Mouse (Mus musculus) liver, embryonic 14.5 days (tissue): Measurements from ENCODE around the gene 1700003F12Rik. TPM values are rescaled to one million over a fixed set of nuclear protein-coding genes. Genes with fewer than 3 reads are reported as not detected.

Source experiments
- ATAC-seq: fragments of 200-750 bp; cut with Nextera tagmentation; 2 replicates; pipeline ENCODE4 v1.8.0; 2017; ENCODE audit warnings: moderate number of reproducible peaks, mild to moderate bottlenecking, moderate library complexity; ENCODE audit not compliant: insufficient read depth
- DNase-seq, 3 experiments: peaks; one replicate each; pipeline ENCODE4 v3.0.0-alpha.2; 2012 to 2013; ENCODE audit warnings: low read depth in 3 of 3, low spot score in 3 of 3
- H3K27ac ChIP-seq: fragments of 300-500 bp; sonication (generic); 2 replicates; pipeline ENCODE4 v1.5.1; 2014; ENCODE audit warnings: moderate library complexity, mild to moderate bottlenecking, control low read depth, inconsistent platforms
- H3K27me3 ChIP-seq: fragments of 300-500 bp; sonication (generic); 2 replicates; pipeline ENCODE4 v1.6.1; 2014; ENCODE audit warnings: mild to moderate bottlenecking, low read length, moderate library complexity; ENCODE audit not compliant: control insufficient read depth, insufficient read depth
- H3K36me3 ChIP-seq: fragments of 300-500 bp; sonication (generic); replicated peaks from 2 replicates; pipeline ENCODE4 v1.6.1; 2014; ENCODE audit warnings: low read depth; ENCODE audit not compliant: control insufficient read depth, insufficient read depth
- H3K4me1 ChIP-seq, 2 experiments: fragments of 200-500 bp in 1 of 2; fragments of 300-500 bp in 1 of 2; sonication (generic) in 1 of 2; replicated peaks; 2 replicates each; pipeline ENCODE4 v1.6.1; 2012 to 2014; ENCODE audit warnings: antibody characterized with exemption in 1 of 2, inconsistent platforms in 1 of 2, low read length in 1 of 2; ENCODE audit not compliant: control insufficient read depth in 2 of 2, insufficient read depth in 2 of 2
- H3K4me2 ChIP-seq: fragments of 300-500 bp; sonication (generic); 2 replicates; pipeline ENCODE4 v1.6.1; 2014; ENCODE audit warnings: low read depth, mild to moderate bottlenecking, control low read depth, moderate library complexity
- H3K4me3 ChIP-seq, 2 experiments: fragments of 200-500 bp in 1 of 2; fragments of 300-500 bp in 1 of 2; sonication (generic) in 1 of 2; 2 replicates each; pipeline ENCODE4 v1.5.1; 2012 to 2014; ENCODE audit warnings: low read depth in 2 of 2, low read length in 2 of 2, mild to moderate bottlenecking in 2 of 2, control low read depth in 1 of 2, inconsistent platforms in 1 of 2, moderate library complexity in 1 of 2; ENCODE audit not compliant: insufficient read depth in 1 of 2
- H3K9ac ChIP-seq: fragments of 300-500 bp; sonication (generic); replicated peaks from 2 replicates; pipeline ENCODE4 v1.6.1; 2014; ENCODE audit warnings: mild to moderate bottlenecking, control low read depth, moderate library complexity
- H3K9me3 ChIP-seq: fragments of 300-500 bp; sonication (generic); 2 replicates; pipeline ENCODE4 v1.6.1; 2016; ENCODE audit warnings: low read length, mixed read lengths; ENCODE audit not compliant: control insufficient read depth
- CTCF ChIP-seq: IDR thresholded peaks from 2 replicates; pipeline ENCODE4 v1.5.1; 2016; ENCODE audit warnings: antibody characterized with exemption, low read depth, control low read depth
- EP300 ChIP-seq: IDR thresholded peaks from 2 replicates; pipeline ENCODE4 v1.6.1; 2016; ENCODE audit warnings: antibody characterized with exemption, low read depth
- WGBS: fragments of 180-500 bp; shearing (Covaris S2); extraction: QIAGEN DNeasy Blood & Tissue Kit; methylation state at CpG from one replicate; pipeline ENCODE4 v1.1.7; 2014; ENCODE audit not compliant: insufficient replicate concordance; 5-methylcytosine and 5-hydroxymethylcytosine counted together
- polyA plus RNA-seq, 2 experiments: library from polyadenylated mRNA; depleted of rRNA in 1 of 2; stranded (reverse) in 1 of 2; unstranded in 1 of 2; fragments of >200 nt; fragmentation: Nextera tagmentation in 1 of 2; extraction: Ambion mirVana in 1 of 2; gene quantifications; 2 replicates each; pipeline versions ENCODE4 v1.2.1 to v1.2.3; 2012 to 2014

The 1700003F12Rik gene
- 1.3 TPM in 2 replicates for polyA plus RNA-seq (2012; rRNA removed)
- 0.90 and 1.1 TPM in 2 replicates for polyA plus RNA-seq (2014; fragmentation: Nextera tagmentation; extraction: Ambion mirVana)

- peaks cover 23% of the 10 kb centered on the region for H3K27me3 ChIP-seq
- no peaks in the 10 kb centered on the region for H3K36me3 ChIP-seq
- no peak within 1 kb of the TSS for H3K4me3 ChIP-seq
- no peak within 1 kb of the TSS for H3K9ac ChIP-seq
- H3K4me1 ChIP-seq, result peaks cover 0 to 3% of the 10 kb centered on the region in 2 experiments; a peak in 1 of 4 replicates
- ATAC-seq, result no peak
- WGBS, result 78% methylated on average over 10 of the region's 10 CpGs
- no peaks in the 10 kb centered on the region for H3K9me3 ChIP-seq
- H3K27ac ChIP-seq, result no peak within 1 kb of the TSS
- H3K4me2 ChIP-seq, result no peak within 1 kb of the TSS
- no peak for TF ChIP-seq EP300
- TF ChIP-seq CTCF, result no peak
- no peak for DNase-seq
Measured at GRCm38 (mm10) chr2:154546711-154547110, at the start of gene 1700003F12Rik. TSS of gene 1700003F12Rik (plus strand) at chr2:154547085.

- no peaks in the 10 kb centered on the region for H3K36me3 ChIP-seq
- no peaks in the 10 kb centered on the region for H3K9me3 ChIP-seq
- H3K9ac ChIP-seq, result no peak overlapping the region
- H3K4me2 ChIP-seq, result no peak overlapping the region
- no peak overlapping the region for H3K27ac ChIP-seq
- TF ChIP-seq EP300 (no peak), CTCF (no peak)
- WGBS, result 52% methylated on average over 5 of the region's 5 CpGs
- H3K27me3 ChIP-seq, result no peaks in the 10 kb centered on the region
- H3K4me1 ChIP-seq, result peaks cover 6 to 10% of the 10 kb centered on the region in 2 experiments
- no peak for ATAC-seq
- no peak overlapping the region for H3K4me3 ChIP-seq
- no peak for DNase-seq
Measured at GRCm38 (mm10) chr2:154498571-154498970, 48.3 kb upstream of the 1700003F12Rik start.

- TF ChIP-seq CTCF, result no peak
- ATAC-seq (no peak), DNase-seq (peak in 1 of 3 experiments; percentile 17)
- Histone ChIP-seq H3K27ac (no peak overlapping the region), H3K9ac (no peak overlapping the region), H3K4me2 (no peak overlapping the region), H3K4me1 (peaks cover 6 to 10% of the 10 kb centered on the region in 2 experiments), H3K9me3 (no peaks in the 10 kb centered on the region), H3K27me3 (no peaks in the 10 kb centered on the region), H3K4me3 (no peak overlapping the region), H3K36me3 (no peaks in the 10 kb centered on the region)
- 41% methylated on average over 2 of the region's 2 CpGs for WGBS
Measured at GRCm38 (mm10) chr2:154499717-154500247, 47.1 kb upstream of the 1700003F12Rik start.

GRCm38 (mm10) chr2:154500758-154501157 is 46.1 kb upstream of the 1700003F12Rik start:
- H3K4me2 ChIP-seq, result no peak overlapping the region
- TF ChIP-seq EP300 (no peak), CTCF (no peak)
- H3K9ac ChIP-seq, result no peak overlapping the region
- ATAC-seq (no peak), DNase-seq (no peak)
- H3K36me3 ChIP-seq, result no peaks in the 10 kb centered on the region
- no peaks in the 10 kb centered on the region for H3K27me3 ChIP-seq
- H3K4me1 ChIP-seq, result peaks cover 6 to 10% of the 10 kb centered on the region in 2 experiments
- H3K27ac ChIP-seq, result no peak overlapping the region
- H3K4me3 ChIP-seq, result no peak overlapping the region
- WGBS, result 78% methylated on average over 3 of the region's 3 CpGs
- H3K9me3 ChIP-seq, result no peaks in the 10 kb centered on the region

GRCm38 (mm10) chr2:154507076-154507475 is 39.8 kb upstream of the 1700003F12Rik start:
- no peaks in the 10 kb centered on the region for H3K27me3 ChIP-seq
- TF ChIP-seq EP300 (no peak), CTCF (no peak)
- no peak for DNase-seq
- no peaks in the 10 kb centered on the region for H3K36me3 ChIP-seq
- 76% methylated on average over 2 of the region's 2 CpGs for WGBS
- no peak for ATAC-seq
- H3K4me1 ChIP-seq, result peaks cover 0 to 4% of the 10 kb centered on the region in 2 experiments; a peak in 1 of 4 replicates
- H3K9me3 ChIP-seq, result no peaks in the 10 kb centered on the region
- H3K4me2 ChIP-seq, result no peak overlapping the region
- no peak overlapping the region for H3K4me3 ChIP-seq
- no peak overlapping the region for H3K27ac ChIP-seq
- H3K9ac ChIP-seq, result no peak overlapping the region
